23 mouse cellular contexts compared by ENCODE assay signal in the genomic region with DNA sequence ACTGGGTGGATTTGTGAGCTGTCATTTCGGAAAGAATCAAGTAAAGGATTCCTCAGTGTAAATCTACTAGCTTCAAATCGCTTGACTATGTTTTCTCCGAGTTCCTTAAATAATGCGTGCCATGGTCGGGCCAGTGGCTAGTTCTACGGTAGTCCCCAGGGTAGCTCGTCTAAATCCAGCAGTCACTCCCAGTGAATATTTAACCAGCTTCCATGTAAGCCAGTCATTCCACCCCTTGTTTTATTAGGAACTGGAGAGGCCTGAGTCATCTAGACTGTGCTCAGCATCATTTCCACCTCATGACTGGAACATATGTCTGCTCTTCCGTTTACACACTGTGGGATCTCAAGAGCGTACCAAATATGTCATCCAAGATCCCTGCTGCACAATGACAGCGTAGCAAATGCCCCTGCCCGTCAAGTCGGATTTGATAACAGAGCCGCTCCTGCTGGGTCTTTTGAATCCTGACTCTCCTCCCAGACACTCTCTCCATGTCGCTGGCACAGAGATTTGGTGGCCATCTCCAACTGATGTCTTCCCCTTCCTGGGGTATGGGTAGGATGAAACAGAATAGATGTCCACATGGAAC. TPM values are rescaled to one million over a fixed set of nuclear protein-coding genes. Genes with fewer than 3 reads are reported as not detected.
DNase-seq lines count a peak whose midpoint lies in the region; ATAC-seq and TF ChIP-seq lines count a peak whose summit lies in the region.
"Had no signal": no experiment of that assay in that cellular context is flagged by ENCODE, and none has a peak within 500 bp of the region (broad histone marks: within the 10 kb centered on the region; RNA-seq: fewer than 3 reads in every experiment).

No protein-coding gene starts in this region.

- TF ChIP-seq POLR2A in brain, embryonic 14.5 days (IDR thresholded peaks at IDR 0.05; ENCODE audit: borderline replicate concordance, extremely low read depth, insufficient read depth, insufficient read length, poor library complexity, severe bottlenecking), result no peak

- H3K4me3 ChIP-seq in hindbrain, postnatal 0 days (ENCODE audit: low read length), result no peak overlapping the region
- no peak overlapping the region for H3K4me3 ChIP-seq in hindbrain, embryonic 10.5 days
- H3K4me3 ChIP-seq in liver, postnatal 0 days (ENCODE audit: low read depth, low read length), result no peak overlapping the region
- H3K4me3 ChIP-seq: forebrain, embryonic 13.5 days; heart, embryonic 10.5 days; hindbrain, embryonic 13.5 days; intestine, embryonic 15.5 days; megakaryocyte, embryonic 14.5 days; midbrain, embryonic 15.5 days had no signal

- H3K27ac ChIP-seq in hindbrain, postnatal 0 days, result no peak overlapping the region
- H3K27ac ChIP-seq in hindbrain, embryonic 10.5 days, result no peak overlapping the region
- no peak overlapping the region for H3K27ac ChIP-seq in liver, postnatal 0 days (ENCODE audit: low read depth)
- H3K27ac ChIP-seq: forebrain, embryonic 13.5 days; heart, embryonic 10.5 days; hindbrain, embryonic 13.5 days; intestine, embryonic 15.5 days; kidney, postnatal 0 days; midbrain, embryonic 15.5 days had no signal

- no peaks in the 10 kb centered on the region for H3K4me1 ChIP-seq in hindbrain, postnatal 0 days (ENCODE audit: insufficient read depth, low read length)
- H3K4me1 ChIP-seq in hindbrain, embryonic 10.5 days (replicated peaks), result peaks cover 6% of the 10 kb centered on the region; the same call in 1 of the 2 replicates
- H3K4me1 ChIP-seq in liver, postnatal 0 days (ENCODE audit: insufficient read depth), result no peaks in the 10 kb centered on the region
- H3K4me1 ChIP-seq: heart, embryonic 10.5 days; intestine, embryonic 15.5 days; midbrain, embryonic 15.5 days had no signal

- DNase-seq in hindbrain, postnatal 0 days (ENCODE audit: low spot score), result peak; percentile 54
- DNase-seq in hindbrain, embryonic 10.5 days (ENCODE audit: low spot score), result no peak
- DNase-seq in 416B (ENCODE audit: low read depth), result peak; percentile 16
- peak; percentile 30 for DNase-seq in brain, embryonic 14.5 days (ENCODE audit: low read depth)
- DNase-seq in cerebellum, adult 9-11 months, result peak; percentile 92
- DNase-seq in liver, postnatal 0 days, result no peak
- DNase-seq in thymus, postnatal 4 days, result no peak
- DNase-seq in lung, postnatal 25 days (ENCODE audit: low spot score), result no peak
- DNase-seq: adrenal gland, postnatal 10 days; B cell, adult 2 months; gastrocnemius, postnatal 25 days; layer of hippocampus, postnatal 36 days; liver; lung, adult 18-20 months; lung, postnatal 14 days; thymus, postnatal 14 days had no signal

- no peak for TF ChIP-seq CTCF in hindbrain, postnatal 0 days (IDR thresholded peaks at IDR 0.05; ENCODE audit: low read depth)
- no peak for TF ChIP-seq CTCF in brain, embryonic 14.5 days (IDR thresholded peaks at IDR 0.05; ENCODE audit: borderline replicate concordance, extremely low read depth, insufficient read depth, insufficient read length)
- no peak for TF ChIP-seq CTCF in liver, postnatal 0 days (IDR thresholded peaks at IDR 0.05; ENCODE audit: low read depth)

- no peak overlapping the region for H3K9ac ChIP-seq in hindbrain, postnatal 0 days (replicated peaks; ENCODE audit: low read length)
- H3K9ac ChIP-seq in liver, postnatal 0 days (replicated peaks), result no peak overlapping the region
- H3K9ac ChIP-seq: forebrain, embryonic 13.5 days; hindbrain, embryonic 13.5 days; intestine, embryonic 15.5 days; midbrain, embryonic 15.5 days had no signal

- no peaks in the 10 kb centered on the region for H3K9me3 ChIP-seq in hindbrain, postnatal 0 days (ENCODE audit: low read length)
- no peaks in the 10 kb centered on the region for H3K9me3 ChIP-seq in hindbrain, embryonic 10.5 days
- H3K9me3 ChIP-seq in liver, postnatal 0 days (ENCODE audit: low read length), result no peaks in the 10 kb centered on the region
- H3K9me3 ChIP-seq: forebrain, embryonic 13.5 days; heart, embryonic 10.5 days; hindbrain, embryonic 13.5 days; intestine, embryonic 15.5 days; megakaryocyte, embryonic 14.5 days; midbrain, embryonic 15.5 days had no signal

- ATAC-seq in hindbrain, postnatal 0 days, result peak; percentile 74; the same call in 1 of the 2 replicates
- no peak for ATAC-seq in liver, postnatal 0 days
- ATAC-seq: forebrain, embryonic 13.5 days; intestine, embryonic 15.5 days; midbrain, embryonic 15.5 days had no signal

- no peaks in the 10 kb centered on the region for H3K36me3 ChIP-seq in hindbrain, postnatal 0 days (ENCODE audit: insufficient read depth, low read length)
- H3K36me3 ChIP-seq in hindbrain, embryonic 10.5 days, result no peaks in the 10 kb centered on the region
- H3K36me3 ChIP-seq in liver, postnatal 0 days (replicated peaks; ENCODE audit: insufficient read depth, low read length), result no peaks in the 10 kb centered on the region
- H3K36me3 ChIP-seq: heart, embryonic 10.5 days; hindbrain, embryonic 13.5 days; intestine, embryonic 15.5 days; midbrain, embryonic 15.5 days had no signal

- H3K4me2 ChIP-seq in hindbrain, postnatal 0 days (ENCODE audit: low read depth, low read length), result no peak overlapping the region
- no peak overlapping the region for H3K4me2 ChIP-seq in liver, postnatal 0 days (ENCODE audit: low read depth, low read length)
- H3K4me2 ChIP-seq: forebrain, embryonic 13.5 days; hindbrain, embryonic 13.5 days; intestine, embryonic 15.5 days; midbrain, embryonic 15.5 days had no signal

- TF ChIP-seq EP300 in liver, postnatal 0 days (IDR thresholded peaks at IDR 0.05; ENCODE audit: low read depth), result no peak

- 57% methylated on average over 14 of the region's 14 CpGs for WGBS in hindbrain, postnatal 0 days
- 75% methylated on average over 14 of the region's 14 CpGs for WGBS in hindbrain, embryonic 10.5 days
- WGBS in liver, postnatal 0 days (ENCODE audit: insufficient replicate concordance), result 80% methylated on average over 14 of the region's 14 CpGs

- H3K27me3 ChIP-seq in hindbrain, postnatal 0 days (ENCODE audit: insufficient read depth, low read length), result no peaks in the 10 kb centered on the region
- H3K27me3 ChIP-seq in hindbrain, embryonic 10.5 days (ENCODE audit: insufficient read depth, poor library complexity, severe bottlenecking), result peaks cover 12% of the 10 kb centered on the region
- peaks cover 6% of the 10 kb centered on the region; the same call in 1 of the 2 replicates for H3K27me3 ChIP-seq in liver, postnatal 0 days (ENCODE audit: insufficient read depth, low read length)
- H3K27me3 ChIP-seq: forebrain, embryonic 13.5 days; intestine, embryonic 15.5 days; megakaryocyte, embryonic 14.5 days; midbrain, embryonic 15.5 days had no signal

RNA-seq across cellular contexts. Expression of a gene that starts 45.8 kb away (rescaled TPM):
- total RNA-seq in hindbrain, postnatal 0 days (2014; rRNA removed), result 21.7 and 27.9 TPM in 2 replicates
- polyA plus RNA-seq in hindbrain, postnatal 0 days (2015; fragmentation: Nextera tagmentation; extraction: Ambion mirVana), result 41.5 and 43.3 TPM in 2 replicates
- 38.3 and 44.1 TPM in 2 replicates for polyA plus RNA-seq in hindbrain, embryonic 10.5 days (2016; fragmentation: Nextera tagmentation; extraction: Ambion mirVana)
- 16.8 and 19.9 TPM in 2 replicates for polyA plus RNA-seq in brain, embryonic 14.5 days (2012; rRNA removed)
- 63.6 and 75.5 TPM in 2 replicates for polyA plus RNA-seq in liver, postnatal 0 days (2015; fragmentation: Nextera tagmentation; extraction: Ambion mirVana)

Comparison
In these comparisons a context has a peak if more than half of its experiments do, and no peak if none do; other contexts are left out.
1. DNase-seq: peak in hindbrain, postnatal 0 days (single experiment), 416B (single experiment), brain, embryonic 14.5 days (single experiment) and cerebellum, adult 9-11 months (single experiment); none in hindbrain, embryonic 10.5 days (single experiment), liver, postnatal 0 days (single experiment), thymus, postnatal 4 days (single experiment) and lung, postnatal 25 days (single experiment).